Mouse (Mus musculus): ENCODE data around the gene Bex1. TPM values are rescaled to one million over a fixed set of nuclear protein-coding genes. Genes with fewer than 3 reads are reported as not detected.

The Bex1 gene
- 3.5 and 3.6 TPM in 2 replicates for polyA plus RNA-seq (2012; rRNA removed)

DNA sequence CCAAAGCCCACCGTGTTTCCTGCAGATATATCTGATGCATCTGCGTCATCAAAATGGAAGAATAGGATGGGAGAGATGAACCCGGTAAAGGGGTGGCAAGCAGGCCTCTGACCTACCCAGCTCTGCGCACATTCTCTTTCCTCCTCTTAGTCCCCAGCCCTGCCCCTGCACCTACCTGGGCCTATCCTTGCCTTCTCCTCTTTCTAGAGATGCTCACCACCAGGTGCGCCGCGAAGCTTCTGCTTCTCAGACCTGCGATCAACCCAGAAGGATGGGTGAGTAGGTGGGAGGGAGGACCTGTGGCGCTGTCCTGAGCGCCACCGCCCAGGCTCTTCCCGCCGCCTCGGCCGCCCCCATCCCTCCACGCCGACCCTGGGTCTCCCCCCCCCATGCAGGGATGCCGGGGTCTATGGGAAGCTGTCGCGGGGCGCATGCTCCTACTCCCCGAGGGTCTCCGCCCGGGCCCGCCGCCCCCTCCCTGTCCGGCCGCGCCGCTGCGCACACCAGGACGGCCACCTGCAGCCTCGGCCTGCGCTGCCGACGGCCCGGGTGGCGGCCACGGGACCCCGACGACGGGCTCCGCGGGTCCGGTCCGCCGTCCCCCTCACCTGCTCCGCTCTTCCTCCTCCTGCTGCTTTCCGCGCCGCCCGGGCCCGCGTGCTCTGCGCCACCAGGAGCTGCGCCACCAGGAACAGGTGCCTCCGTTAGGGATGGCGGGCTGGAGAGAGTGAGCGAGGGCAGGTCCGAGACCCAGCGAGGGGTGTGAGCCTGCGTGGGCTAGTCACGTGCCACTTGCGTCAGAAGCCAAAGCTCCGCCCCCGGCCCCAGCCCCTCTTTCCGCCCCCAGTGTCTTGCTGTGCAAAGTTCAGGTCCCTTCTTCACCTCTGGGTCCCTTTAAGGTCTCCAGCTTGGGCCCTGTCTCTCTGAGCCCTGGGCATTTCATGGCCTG, at the start of gene Bex1, which contains the start of gene Tceal7:
Bex1 (minus strand) TSS at position 785 of the 949 bp plus-strand sequence.
Tceal7 (plus strand) TSS at position 51 of the 949 bp plus-strand sequence.

DNA sequence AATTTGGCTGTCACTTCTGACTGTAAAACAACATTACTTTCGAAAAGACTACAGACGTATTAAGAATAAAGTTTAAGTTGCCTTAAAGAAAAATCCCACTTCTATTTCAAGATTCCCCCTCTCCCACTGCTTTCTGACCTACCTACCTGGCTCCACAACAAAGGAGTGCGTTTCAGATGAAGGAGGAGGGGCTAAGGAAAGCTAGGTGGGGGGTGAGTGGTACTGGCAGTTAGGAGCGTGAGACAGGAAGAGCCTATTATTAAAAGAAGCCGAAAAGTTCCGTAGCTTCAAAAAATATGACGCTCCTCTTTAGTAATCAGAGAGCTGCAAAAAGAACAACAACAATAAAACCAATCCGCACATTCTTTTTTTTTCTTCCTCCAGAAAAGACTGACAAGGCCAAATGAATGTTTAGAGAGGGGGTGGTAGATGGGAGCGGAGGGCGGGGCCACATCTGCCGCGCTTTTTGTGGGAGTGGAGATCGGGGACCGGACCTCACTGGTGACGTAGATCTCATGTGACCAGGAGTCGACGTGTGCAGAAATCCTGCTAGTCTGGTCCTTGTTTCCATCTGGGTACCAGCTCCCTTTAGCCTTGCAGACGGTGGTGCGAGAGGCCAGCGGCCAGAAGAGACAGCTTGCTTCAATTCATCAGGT, 29.4 kb upstream of the Bex1 start, which contains the start of gene Tceal9:
Tceal9 (plus strand) TSS at position 506 of the 656 bp plus-strand sequence.

DNA sequence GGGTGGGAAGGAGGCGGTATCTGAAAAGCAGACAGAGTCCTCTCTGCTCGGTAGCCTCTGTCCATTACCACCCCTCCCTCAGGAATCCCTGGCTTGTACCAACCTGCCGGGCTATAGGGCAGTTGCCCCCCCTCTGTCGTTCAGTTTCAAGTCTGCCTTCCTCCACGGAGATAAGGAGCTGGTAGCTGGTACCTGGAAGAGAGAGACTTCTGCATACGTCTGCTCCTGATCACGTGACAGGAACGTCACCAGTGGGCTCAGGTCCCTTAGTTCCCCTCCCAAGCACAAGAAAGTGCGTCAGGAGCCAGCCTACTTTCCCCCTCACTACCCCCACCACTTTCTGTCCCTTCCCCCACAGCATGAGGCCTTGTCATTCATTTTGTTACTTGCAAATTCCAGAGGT, 11.6 kb downstream of the Bex1 start, which contains the start of gene Tceal5:
Tceal5 (minus strand) TSS at position 213 of the 403 bp plus-strand sequence.

DNA sequence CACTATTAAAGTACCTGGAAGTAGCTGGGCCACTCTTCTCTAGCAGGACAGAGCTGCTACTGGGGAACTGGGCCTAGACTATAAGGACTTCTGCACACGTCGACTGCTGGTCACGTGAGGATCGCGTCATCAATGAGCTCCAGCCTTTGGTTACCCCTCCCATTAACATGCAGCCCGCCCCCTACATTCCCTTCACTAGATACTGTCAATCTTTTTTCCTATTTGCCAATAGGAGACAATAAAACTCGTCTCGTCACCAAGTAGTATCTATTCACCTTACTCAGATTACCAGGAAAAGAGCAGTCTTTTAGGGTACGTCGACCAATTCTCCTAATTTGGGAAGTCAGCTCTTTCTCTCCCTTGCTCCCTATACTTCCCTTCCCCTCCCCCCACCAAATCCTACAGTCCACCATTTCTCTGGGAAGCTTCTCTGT, 43.2 kb downstream of the Bex1 start, which contains the start of gene Tceal8:
Tceal8 (minus strand) TSS at position 225 of the 434 bp plus-strand sequence.

Other genes starting within 250 kb of the Bex1 start
- 1.7 and 2.3 TPM in 2 replicates for gene Arxes2, start 221.7 kb downstream of the Bex1 start, polyA plus RNA-seq (2012; rRNA removed)
- 0.49 and 1.1 TPM in 2 replicates for gene Arxes1, start 182.1 kb downstream of the Bex1 start, polyA plus RNA-seq (2012; rRNA removed)
- gene Bex2, start 147.3 kb downstream of the Bex1 start, polyA plus RNA-seq (2012; rRNA removed), result 2.3 and 3.1 TPM in 2 replicates
- not detected in 2 replicates for gene Nxf3, start 130.3 kb downstream of the Bex1 start, polyA plus RNA-seq (2012; rRNA removed)
- gene Bex4, start 76.5 kb downstream of the Bex1 start, polyA plus RNA-seq (2012; rRNA removed), result 0.48 and 1.1 TPM in 2 replicates
- gene Tceal8, start 43.2 kb downstream of the Bex1 start, polyA plus RNA-seq (2012; rRNA removed), result 0.91 and 2.5 TPM in 2 replicates
- gene Tceal5, start 11.6 kb downstream of the Bex1 start, polyA plus RNA-seq (2012; rRNA removed), result 0.12 TPM in 1 of 2 replicates, not detected in the other
- not detected in 2 replicates for gene Tceal7, start 734 bp downstream of the Bex1 start, polyA plus RNA-seq (2012; rRNA removed)
- 5.2 and 6.5 TPM in 2 replicates for gene Tceal9, start 29.6 kb upstream of the Bex1 start, polyA plus RNA-seq (2012; rRNA removed)
- gene Bex3, start 54.7 kb upstream of the Bex1 start, polyA plus RNA-seq (2012; rRNA removed), result 22.1 TPM in 2 replicates

Data from colon, adult 2 months (tissue).